Mouse (Mus musculus) lung, embryonic 14.5 days (tissue): ENCODE results near the gene Slc39a1. TPM values are rescaled to one million over a fixed set of nuclear protein-coding genes. Genes with fewer than 3 reads are reported as not detected.
A peak's percentile ranks its signal among the peaks of the same experiment; 100 is the strongest.

ENCODE experiments used
- ATAC-seq: fragments of 200-750 bp; cut with Nextera tagmentation; 2 replicates; pipeline ENCODE4 v1.8.0; 2017; ENCODE audit warnings: mild to moderate bottlenecking, moderate TSS enrichment, moderate library complexity; ENCODE audit not compliant: insufficient read depth
- DNase-seq: peaks from one replicate; pipeline ENCODE4 v3.0.0-alpha.2; 2015
- H3K27ac ChIP-seq: fragments of 300-500 bp; sonication (generic); 2 replicates; pipeline ENCODE4 v1.5.1; 2014; ENCODE audit warnings: low read depth, mild to moderate bottlenecking, moderate library complexity
- H3K27me3 ChIP-seq: fragments of 300-500 bp; sonication (generic); 2 replicates; pipeline ENCODE4 v1.6.1; 2014; ENCODE audit warnings: low read length, control low read depth; ENCODE audit not compliant: insufficient read depth
- H3K36me3 ChIP-seq: fragments of 300-500 bp; sonication (generic); 2 replicates; pipeline ENCODE4 v1.6.1; 2014; ENCODE audit warnings: control low read depth; ENCODE audit not compliant: insufficient read depth
- H3K4me1 ChIP-seq: fragments of 300-500 bp; sonication (generic); 2 replicates; pipeline ENCODE4 v1.6.1; 2014; ENCODE audit warnings: antibody characterized with exemption, control low read depth; ENCODE audit not compliant: insufficient read depth
- H3K4me2 ChIP-seq: fragments of 300-500 bp; sonication (generic); 2 replicates; pipeline ENCODE4 v1.6.1; 2014; ENCODE audit warnings: mild to moderate bottlenecking
- H3K4me3 ChIP-seq: fragments of 300-500 bp; sonication (generic); 2 replicates; pipeline ENCODE4 v1.5.1; 2014; ENCODE audit warnings: low read depth, low read length
- H3K9ac ChIP-seq: fragments of 300-500 bp; sonication (generic); 2 replicates; pipeline ENCODE4 v1.6.1; 2014
- H3K9me3 ChIP-seq: fragments of 300-500 bp; sonication (generic); 2 replicates; pipeline ENCODE4 v1.6.1; 2016; ENCODE audit warnings: low read depth, low read length, control low read depth
- CTCF ChIP-seq: IDR thresholded peaks from 2 replicates; pipeline ENCODE4 v1.5.1; 2016; ENCODE audit warnings: antibody characterized with exemption, low read depth
- WGBS: fragments of 180-500 bp; shearing (Covaris S2); extraction: QIAGEN DNeasy Blood & Tissue Kit; methylation state at CpG from one replicate; pipeline ENCODE4 v1.1.7; 2014; 5-methylcytosine and 5-hydroxymethylcytosine counted together
- polyA plus RNA-seq: library from polyadenylated mRNA; unstranded; fragments of >200 nt; fragmentation: Nextera tagmentation; extraction: Ambion mirVana; gene quantifications from 2 replicates; pipeline ENCODE4 v1.2.1, GENCODE M21; 2014

Slc39a1 gene
- polyA plus RNA-seq, 1 experiment from 2014 or later, result 85.3 TPM

GRCm38 (mm10) chr3:90253653-90254418 lies 5.9 kb downstream of the Slc39a1 start, which contains the start of gene Crtc2:
Crtc2 (plus strand) TSS chr3:90254163.
- DNase-seq (peak; percentile 98), ATAC-seq (peak; percentile 98)
- Histone ChIP-seq H3K4me3 (peak within 1 kb of the TSS; percentile 86), H3K9ac (peak within 1 kb of the TSS; percentile 85), H3K27ac (peak within 1 kb of the TSS; percentile 85), H3K4me1 (peaks cover 4% of the 10 kb centered on the region), H3K9me3 (no peaks in the 10 kb centered on the region), H3K27me3 (no peaks in the 10 kb centered on the region), H3K36me3 (peaks cover 36% of the 10 kb centered on the region), H3K4me2 (peak within 1 kb of the TSS; percentile 88)
- TF ChIP-seq CTCF, result no peak
- WGBS, result under 1% methylated on average over 40 of the region's 40 CpGs

GRCm38 (mm10) chr3:90254419-90255193 lies 6.6 kb downstream of the Slc39a1 start:
- peak overlapping the region; percentile 85 for H3K9ac ChIP-seq
- TF ChIP-seq CTCF, result no peak
- H3K27me3 ChIP-seq, result no peaks in the 10 kb centered on the region
- H3K9me3 ChIP-seq, result no peaks in the 10 kb centered on the region
- WGBS, result under 1% methylated on average over 41 of the region's 41 CpGs
- DNase-seq (peak; percentile 22), ATAC-seq (peak; percentile 68)
- H3K4me2 ChIP-seq, result peak overlapping the region; percentile 88
- peaks cover 44% of the 10 kb centered on the region for H3K36me3 ChIP-seq
- peak overlapping the region; percentile 86 for H3K4me3 ChIP-seq
- peak overlapping the region; percentile 85 for H3K27ac ChIP-seq
- peaks cover 4% of the 10 kb centered on the region for H3K4me1 ChIP-seq

GRCm38 (mm10) chr3:90255194-90255565 lies 7.2 kb downstream of the Slc39a1 start:
- H3K27me3 ChIP-seq, result no peaks in the 10 kb centered on the region
- ATAC-seq, result no peak
- H3K27ac ChIP-seq, result no peak overlapping the region; the same call in 1 of the 2 replicates
- peak overlapping the region; percentile 86 for H3K4me3 ChIP-seq
- whole genome bisulfite sequencing, result 6% methylated on average over 2 of the region's 2 CpGs
- H3K4me2 ChIP-seq, result peak overlapping the region; percentile 88
- TF ChIP-seq CTCF, result no peak
- no peaks in the 10 kb centered on the region for H3K9me3 ChIP-seq
- DNase-seq, result no peak
- H3K4me1 ChIP-seq, result peaks cover 4% of the 10 kb centered on the region
- peaks cover 48% of the 10 kb centered on the region for H3K36me3 ChIP-seq
- peak overlapping the region; percentile 85 for H3K9ac ChIP-seq

DNA sequence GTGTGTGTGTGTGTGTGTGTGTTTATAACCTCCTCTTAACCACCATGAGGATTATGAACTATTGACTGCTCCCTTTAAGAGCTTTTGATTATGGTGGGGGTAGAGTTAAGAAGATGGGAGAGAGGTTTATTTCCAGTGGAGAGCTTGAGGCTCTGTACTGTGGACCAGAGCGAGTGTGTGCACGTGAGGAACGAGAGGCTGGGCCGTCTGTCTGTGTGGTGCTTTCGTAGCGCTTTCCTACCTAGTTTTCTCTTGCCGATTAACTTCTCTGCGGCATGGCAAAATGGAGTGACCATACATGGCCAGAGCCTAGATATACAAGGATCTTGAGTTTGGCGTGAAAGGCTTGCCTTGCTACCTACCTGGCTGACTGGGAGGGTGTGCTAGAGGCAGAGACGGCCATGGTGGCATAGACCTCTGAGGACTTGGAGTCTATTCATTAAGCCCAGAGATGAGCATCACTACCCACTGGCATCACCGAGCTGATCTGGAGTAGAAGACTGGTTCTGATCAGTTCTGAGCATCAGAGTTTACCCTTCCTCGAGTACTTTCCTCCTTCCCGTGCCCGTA lies 7.9 kb downstream of the Slc39a1 start:
- 93% methylated on average over 14 of the region's 14 CpGs for WGBS
- Histone ChIP-seq H3K36me3 (peaks cover 48% of the 10 kb centered on the region), H3K4me1 (peaks cover 4% of the 10 kb centered on the region), H3K4me2 (peak overlapping the region; percentile 88), H3K4me3 (0 out of 2 replicates have a peak overlapping the region, but pooled peaks have one; percentile 86), H3K27me3 (no peaks in the 10 kb centered on the region), H3K9ac (no peak overlapping the region), H3K27ac (no peak overlapping the region), H3K9me3 (no peaks in the 10 kb centered on the region)
- TF ChIP-seq CTCF, result no peak
- DNase-seq, result no peak
- no peak for ATAC-seq

- 79% methylated on average over 19 of the region's 19 CpGs for WGBS
- TF ChIP-seq CTCF, result no peak
Measured at GRCm38 (mm10) chr3:90256731-90257530, 9.0 kb downstream of the Slc39a1 start.

GRCm38 (mm10) chr3:90258521-90258920 lies 10.5 kb downstream of the Slc39a1 start:
- H3K4me2 ChIP-seq, result no peak overlapping the region
- H3K4me3 ChIP-seq, result no peak overlapping the region
- H3K9me3 ChIP-seq, result no peaks in the 10 kb centered on the region
- H3K9ac ChIP-seq, result no peak overlapping the region
- H3K36me3 ChIP-seq, result peaks cover 65% of the 10 kb centered on the region
- 88% methylated on average over 4 of the region's 4 CpGs for WGBS
- peaks cover 4% of the 10 kb centered on the region for H3K4me1 ChIP-seq
- ATAC-seq (no peak), DNase-seq (no peak)
- H3K27me3 ChIP-seq, result no peaks in the 10 kb centered on the region
- no peak for TF ChIP-seq CTCF
- no peak overlapping the region for H3K27ac ChIP-seq

More at GRCm38 (mm10) chr3:90256731-90257530, 9.0 kb downstream of the Slc39a1 start:
- H3K4me2 ChIP-seq, result no peak overlapping the region
- no peak overlapping the region for H3K27ac ChIP-seq
- H3K9ac ChIP-seq, result no peak overlapping the region
- H3K4me3 ChIP-seq, result no peak overlapping the region
- H3K4me1 ChIP-seq, result peaks cover 4% of the 10 kb centered on the region
- no peak for ATAC-seq
- H3K36me3 ChIP-seq, result peaks cover 49% of the 10 kb centered on the region
- no peak for DNase-seq
- H3K9me3 ChIP-seq, result no peaks in the 10 kb centered on the region
- H3K27me3 ChIP-seq, result no peaks in the 10 kb centered on the region
